Mouse (Mus musculus) c-Kit-positive CD71-negative TER-119-negative erythroid progenitor cells, embryonic 14.5 days (primary cell): ENCODE measurements around the gene Abca3.
A peak's percentile ranks its signal among the peaks of the same experiment; 100 is the strongest.
"Not testable (repeated sequence)": the region's sequence is repeated elsewhere in the genome, so short reads cannot be mapped to it uniquely, and the experiment has no call there.

Source experiments
- DNase-seq: peaks from one replicate; pipeline ENCODE4 v3.0.0-alpha.2; 2013; ENCODE audit warnings: low read depth

The Abca3 gene

GRCm38 (mm10) chr17:24383789-24384188 is 32.0 kb downstream of the Abca3 start:
- DNase-seq = no peak

GRCm38 (mm10) chr17:24388711-24389110 is 37.0 kb downstream of the Abca3 start:
- no peak for DNase-seq

- DNase-seq = peak; percentile 17
Observed at GRCm38 (mm10) chr17:24389865-24390264, 38.1 kb downstream of the Abca3 start.

- no peak for DNase-seq
Observed at GRCm38 (mm10) chr17:24391149-24391548, 39.4 kb downstream of the Abca3 start.

GRCm38 (mm10) chr17:24393527-24393926 is 41.8 kb downstream of the Abca3 start:
- DNase-seq = no peak

GRCm38 (mm10) chr17:24394456-24394855 is 42.7 kb downstream of the Abca3 start:
- DNase-seq = no peak

GRCm38 (mm10) chr17:24402371-24402770 is 50.6 kb downstream of the Abca3 start:
- no peak for DNase-seq

GRCm38 (mm10) chr17:24407116-24407803 is 55.5 kb downstream of the Abca3 start:
- no peak for DNase-seq

- no peak for DNase-seq
Observed at GRCm38 (mm10) chr17:24413557-24414211, 61.9 kb downstream of the Abca3 start.

- peak; percentile 100 for DNase-seq
Observed at GRCm38 (mm10) chr17:24414230-24414976, 62.7 kb downstream of the Abca3 start, which contains the start of gene Rnps1. Gene Rnps1 (plus strand): TSS chr17:24414565.

GRCm38 (mm10) chr17:24415011-24415410 is 63.3 kb downstream of the Abca3 start:
- no peak for DNase-seq

- no peak for DNase-seq
Observed at GRCm38 (mm10) chr17:24416051-24416652, 64.4 kb downstream of the Abca3 start.

- no peak for DNase-seq
Observed at GRCm38 (mm10) chr17:24423114-24423513, 71.4 kb downstream of the Abca3 start.

GRCm38 (mm10) chr17:24424489-24424888 is 72.7 kb downstream of the Abca3 start:
- no peak for DNase-seq

GRCm38 (mm10) chr17:24425326-24425725 is 73.6 kb downstream of the Abca3 start:
- DNase-seq = not testable (repeated sequence)

- no peak for DNase-seq
Observed at GRCm38 (mm10) chr17:24425905-24426304, 74.2 kb downstream of the Abca3 start.

GRCm38 (mm10) chr17:24426471-24427169 is 74.9 kb downstream of the Abca3 start, which contains the start of gene Eci1:
Gene Eci1 (plus strand): TSS chr17:24426641.
- DNase-seq = peak; percentile 87

- no peak for DNase-seq
Observed at GRCm38 (mm10) chr17:24427170-24427557, 75.4 kb downstream of the Abca3 start.

- DNase-seq = no peak
Observed at GRCm38 (mm10) chr17:24429201-24429983, 77.6 kb downstream of the Abca3 start.

GRCm38 (mm10) chr17:24437016-24437415 is 85.3 kb downstream of the Abca3 start:
- DNase-seq = no peak

GRCm38 (mm10) chr17:24440377-24440776 is 88.6 kb downstream of the Abca3 start:
- no peak for DNase-seq
